Mouse (Mus musculus): ENCODE measurements around the gene Ccl12. TPM values are rescaled to one million over a fixed set of nuclear protein-coding genes. Genes with fewer than 3 reads are reported as not detected.

Gene Ccl12
- polyA plus RNA-seq, 1 experiment = 1.3 TPM

- no peak overlapping the region for H3K4me3 ChIP-seq (replicated peaks; ENCODE audit: insufficient read depth, low read depth, low read length)
- TF ChIP-seq CTCF (IDR thresholded peaks at IDR 0.05; ENCODE audit: borderline replicate concordance, insufficient read depth, low read depth, low read length) (no peak), POLR2A (IDR thresholded peaks at IDR 0.05; ENCODE audit: borderline replicate concordance, insufficient read depth, low read length) (no peak)
- no peak overlapping the region for H3K27ac ChIP-seq (ENCODE audit: insufficient read depth, low read length)
- DNase-seq = no peak
- no peaks in the 10 kb centered on the region for H3K27me3 ChIP-seq (ENCODE audit: control insufficient read depth, insufficient read depth, low read length)
- WGBS = 84% methylated on average over 3 of the region's 3 CpGs
- H3K4me1 ChIP-seq (ENCODE audit: control insufficient read depth, insufficient read depth, low read length) = no peaks in the 10 kb centered on the region
Measured at GRCm38 (mm10) chr11:82072984-82073383, 28.7 kb upstream of the Ccl12 start.

GRCm38 (mm10) chr11:82073686-82074085 lies 28.0 kb upstream of the Ccl12 start:
- H3K4me1 ChIP-seq (ENCODE audit: control insufficient read depth, insufficient read depth, low read length) = no peaks in the 10 kb centered on the region
- H3K27me3 ChIP-seq (ENCODE audit: control insufficient read depth, insufficient read depth, low read length) = no peaks in the 10 kb centered on the region
- TF ChIP-seq POLR2A (IDR thresholded peaks at IDR 0.05; ENCODE audit: borderline replicate concordance, insufficient read depth, low read length) = no peak
- no peak for TF ChIP-seq CTCF (IDR thresholded peaks at IDR 0.05; ENCODE audit: borderline replicate concordance, insufficient read depth, low read depth, low read length)
- 32% methylated on average over 3 of the region's 3 CpGs for WGBS
- no peak overlapping the region for H3K27ac ChIP-seq (ENCODE audit: insufficient read depth, low read length)
- no peak overlapping the region for H3K4me3 ChIP-seq (replicated peaks; ENCODE audit: insufficient read depth, low read depth, low read length)
- no peak for DNase-seq

GRCm38 (mm10) chr11:82077031-82077430 lies 24.6 kb upstream of the Ccl12 start:
- DNase-seq = no peak
- no peak for TF ChIP-seq CTCF (IDR thresholded peaks at IDR 0.05; ENCODE audit: borderline replicate concordance, insufficient read depth, low read depth, low read length)
- no peak for TF ChIP-seq POLR2A (IDR thresholded peaks at IDR 0.05; ENCODE audit: borderline replicate concordance, insufficient read depth, low read length)
- Histone ChIP-seq H3K27me3 (ENCODE audit: control insufficient read depth, insufficient read depth, low read length) (no peaks in the 10 kb centered on the region), H3K4me1 (ENCODE audit: control insufficient read depth, insufficient read depth, low read length) (no peaks in the 10 kb centered on the region), H3K4me3 (replicated peaks; ENCODE audit: insufficient read depth, low read depth, low read length) (no peak overlapping the region), H3K27ac (ENCODE audit: insufficient read depth, low read length) (no peak overlapping the region)
- 81% methylated on average over 3 of the region's 3 CpGs for WGBS

- no peak overlapping the region for H3K4me3 ChIP-seq (replicated peaks; ENCODE audit: insufficient read depth, low read depth, low read length)
- H3K27ac ChIP-seq (ENCODE audit: insufficient read depth, low read length) = no peak overlapping the region
- TF ChIP-seq POLR2A (IDR thresholded peaks at IDR 0.05; ENCODE audit: borderline replicate concordance, insufficient read depth, low read length) (no peak), CTCF (IDR thresholded peaks at IDR 0.05; ENCODE audit: borderline replicate concordance, insufficient read depth, low read depth, low read length) (no peak)
- no peaks in the 10 kb centered on the region for H3K4me1 ChIP-seq (ENCODE audit: control insufficient read depth, insufficient read depth, low read length)
- no peak for DNase-seq
- H3K27me3 ChIP-seq (ENCODE audit: control insufficient read depth, insufficient read depth, low read length) = no peaks in the 10 kb centered on the region
Measured at GRCm38 (mm10) chr11:82078136-82078730, 23.4 kb upstream of the Ccl12 start.

GRCm38 (mm10) chr11:82080865-82081264 lies 20.8 kb upstream of the Ccl12 start:
- H3K4me1 ChIP-seq (ENCODE audit: control insufficient read depth, insufficient read depth, low read length) = no peaks in the 10 kb centered on the region
- H3K4me3 ChIP-seq (replicated peaks; ENCODE audit: insufficient read depth, low read depth, low read length) = no peak overlapping the region
- TF ChIP-seq CTCF (IDR thresholded peaks at IDR 0.05; ENCODE audit: borderline replicate concordance, insufficient read depth, low read depth, low read length) (no peak), POLR2A (IDR thresholded peaks at IDR 0.05; ENCODE audit: borderline replicate concordance, insufficient read depth, low read length) (no peak)
- no peak for DNase-seq
- no peak overlapping the region for H3K27ac ChIP-seq (ENCODE audit: insufficient read depth, low read length)
- H3K27me3 ChIP-seq (ENCODE audit: control insufficient read depth, insufficient read depth, low read length) = no peaks in the 10 kb centered on the region
- WGBS = 74% methylated on average over 3 of the region's 3 CpGs

GRCm38 (mm10) chr11:82084360-82084759 lies 17.3 kb upstream of the Ccl12 start:
- TF ChIP-seq POLR2A (IDR thresholded peaks at IDR 0.05; ENCODE audit: borderline replicate concordance, insufficient read depth, low read length) (no peak), CTCF (IDR thresholded peaks at IDR 0.05; ENCODE audit: borderline replicate concordance, insufficient read depth, low read depth, low read length) (no peak)
- Histone ChIP-seq H3K4me1 (ENCODE audit: control insufficient read depth, insufficient read depth, low read length) (no peaks in the 10 kb centered on the region), H3K27me3 (ENCODE audit: control insufficient read depth, insufficient read depth, low read length) (no peaks in the 10 kb centered on the region), H3K27ac (ENCODE audit: insufficient read depth, low read length) (no peak overlapping the region), H3K4me3 (replicated peaks; ENCODE audit: insufficient read depth, low read depth, low read length) (no peak overlapping the region)
- 93% methylated on average over 3 of the region's 3 CpGs for whole genome bisulfite sequencing
- DNase-seq = no peak

- no peaks in the 10 kb centered on the region for H3K4me1 ChIP-seq (ENCODE audit: control insufficient read depth, insufficient read depth, low read length)
- TF ChIP-seq POLR2A (IDR thresholded peaks at IDR 0.05; ENCODE audit: borderline replicate concordance, insufficient read depth, low read length) = no peak
- no peak for TF ChIP-seq CTCF (IDR thresholded peaks at IDR 0.05; ENCODE audit: borderline replicate concordance, insufficient read depth, low read depth, low read length)
- no peak overlapping the region for H3K4me3 ChIP-seq (replicated peaks; ENCODE audit: insufficient read depth, low read depth, low read length)
- 92% methylated on average over 10 of the region's 10 CpGs for WGBS
- DNase-seq = no peak
- H3K27ac ChIP-seq (ENCODE audit: insufficient read depth, low read length) = no peak overlapping the region
- no peaks in the 10 kb centered on the region for H3K27me3 ChIP-seq (ENCODE audit: control insufficient read depth, insufficient read depth, low read length)
Measured at GRCm38 (mm10) chr11:82099511-82100323, 1.9 kb upstream of the Ccl12 start.

GRCm38 (mm10) chr11:82101087-82101486 lies 558 bp upstream of the Ccl12 start:
- no peaks in the 10 kb centered on the region for H3K4me1 ChIP-seq (ENCODE audit: control insufficient read depth, insufficient read depth, low read length)
- WGBS = 84% methylated on average over 4 of the region's 4 CpGs
- TF ChIP-seq CTCF (IDR thresholded peaks at IDR 0.05; ENCODE audit: borderline replicate concordance, insufficient read depth, low read depth, low read length) (no peak), POLR2A (IDR thresholded peaks at IDR 0.05; ENCODE audit: borderline replicate concordance, insufficient read depth, low read length) (no peak)
- H3K4me3 ChIP-seq (replicated peaks; ENCODE audit: insufficient read depth, low read depth, low read length) = no peak overlapping the region
- H3K27me3 ChIP-seq (ENCODE audit: control insufficient read depth, insufficient read depth, low read length) = no peaks in the 10 kb centered on the region
- H3K27ac ChIP-seq (ENCODE audit: insufficient read depth, low read length) = no peak overlapping the region
- DNase-seq = no peak

All from cerebellum, adult 2 months (tissue).